Mouse (Mus musculus): ENCODE results near the gene Gabra4. TPM values are rescaled to one million over a fixed set of nuclear protein-coding genes. Genes with fewer than 3 reads are reported as not detected.

Gene Gabra4
- total RNA-seq (2021), result 1 to 10 TPM; 1.1 TPM
- long read RNA-seq, experiment 1, result 0 reads
- long read RNA-seq, experiment 2, result 0 reads

DNA sequence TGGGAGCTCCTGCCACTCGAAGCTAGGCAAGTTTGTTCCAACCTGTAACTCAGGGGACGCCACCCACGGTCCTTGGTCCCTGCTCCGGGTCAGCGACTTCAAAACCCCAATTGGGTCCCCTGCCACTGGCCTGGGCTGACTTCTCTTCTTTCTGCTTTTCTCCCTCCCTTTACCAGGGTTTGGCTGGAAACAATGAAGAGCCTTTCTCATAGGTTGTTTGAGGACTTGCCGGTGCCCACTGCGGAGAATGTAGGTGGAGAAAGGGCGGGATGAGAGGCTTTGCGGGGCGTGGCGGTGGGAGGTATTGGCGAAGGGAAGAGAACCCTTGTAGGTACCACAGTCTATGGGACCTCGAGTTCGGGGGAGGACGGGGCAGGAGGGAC, at the start of gene Gabra4:
TSS of gene Gabra4 (minus strand) at position 194 of the 383 bp plus-strand sequence.
- no peak for DNase-seq (ENCODE audit: low spot score in 2 of 2)

DNA sequence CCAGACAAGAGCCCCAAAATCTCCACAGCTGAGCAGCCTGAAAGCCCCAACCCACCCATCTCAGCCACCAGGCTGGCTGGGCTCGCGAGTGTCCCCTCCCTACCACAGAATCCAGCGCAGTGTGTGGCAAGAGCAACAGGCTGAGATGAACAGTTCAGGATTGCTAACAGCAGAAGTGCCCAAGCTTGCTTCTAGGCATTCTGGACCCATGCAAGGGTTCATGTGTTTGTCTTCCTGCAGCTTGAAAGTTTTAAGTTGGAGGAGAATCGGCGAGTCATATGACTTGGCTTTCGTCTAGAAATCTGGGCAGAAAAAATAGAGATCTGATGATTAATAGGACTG, 43.1 kb upstream of the Gabra4 start:
- DNase-seq (ENCODE audit: low spot score in 2 of 2), result no peak

DNA sequence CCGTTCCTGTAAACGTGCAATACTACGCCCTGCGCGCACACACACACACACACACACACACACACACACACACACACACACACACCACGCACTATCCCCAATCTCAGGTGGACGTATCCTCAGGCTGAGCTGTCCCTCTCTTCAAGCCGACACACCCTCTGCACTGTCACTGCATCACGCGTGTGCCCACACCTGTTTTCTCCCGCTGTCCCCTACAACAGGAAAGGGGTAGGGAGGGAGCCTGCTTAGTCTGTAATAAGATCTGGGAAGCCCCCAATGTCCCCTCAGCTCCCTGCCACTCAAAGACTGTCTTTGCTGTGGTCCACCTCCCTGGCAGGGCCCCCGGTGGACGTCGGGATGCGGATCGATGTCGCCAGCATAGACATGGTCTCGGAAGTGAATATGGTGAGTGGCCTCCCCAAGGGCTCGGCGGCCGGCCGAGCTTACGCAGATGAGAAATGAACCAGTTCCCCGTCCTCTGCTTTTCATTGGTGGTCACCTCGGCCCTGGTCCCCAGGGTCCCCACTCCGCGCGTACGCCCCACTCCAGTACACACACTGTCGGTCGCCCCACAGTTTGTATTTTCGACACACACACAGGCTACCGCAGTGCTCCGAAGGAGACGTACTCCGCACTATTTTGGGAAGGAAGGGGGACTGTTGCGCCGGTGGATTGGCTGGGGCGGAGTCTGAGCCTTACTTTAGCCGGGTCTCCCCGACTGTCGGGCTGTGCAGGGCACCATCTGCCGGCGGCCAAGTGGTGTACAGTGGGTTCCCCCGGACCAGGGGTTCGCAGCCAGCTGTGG, 42.6 kb upstream of the Gabra4 start:
- peak; percentile 6 to 11 for DNase-seq (ENCODE audit: low spot score in 2 of 2)

DNA sequence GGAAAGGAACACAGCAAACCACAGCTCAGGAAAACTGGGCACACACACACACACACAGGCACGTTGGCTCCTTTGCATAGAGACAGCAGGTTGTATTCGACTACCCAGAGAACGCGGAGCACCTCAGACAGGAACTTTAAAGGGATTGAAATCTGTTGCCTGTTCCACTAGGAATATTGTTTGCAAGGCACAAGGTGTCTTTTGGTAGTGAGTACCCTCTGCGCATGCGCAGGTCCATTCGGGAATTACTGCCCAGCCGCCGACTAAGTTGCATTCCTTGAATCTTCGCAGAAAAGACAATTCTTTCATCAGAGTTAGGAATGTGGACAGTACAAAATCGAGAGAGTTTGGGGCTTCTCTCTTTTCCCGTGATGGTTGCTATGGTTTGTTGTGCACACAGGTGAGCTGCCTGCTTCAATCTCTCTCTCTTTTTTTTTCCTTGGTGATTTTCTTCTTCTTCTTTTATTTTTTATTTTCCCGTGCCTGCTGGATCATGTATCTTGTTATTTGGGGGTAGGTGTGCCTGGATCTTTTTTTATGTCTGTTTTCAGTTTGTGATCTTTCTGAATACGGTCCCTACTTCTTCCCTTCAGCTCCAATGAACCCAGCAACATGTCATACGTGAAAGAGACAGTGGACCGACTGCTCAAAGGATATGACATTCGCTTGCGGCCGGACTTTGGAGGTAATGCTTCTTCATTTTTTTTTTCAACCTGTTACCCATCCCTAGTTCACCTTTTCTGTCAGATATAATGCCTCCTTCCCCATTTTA, 41.8 kb upstream of the Gabra4 start:
- DNase-seq (ENCODE audit: low spot score in 2 of 2), result peak in 1 of 2 experiments; percentile 5

DNA sequence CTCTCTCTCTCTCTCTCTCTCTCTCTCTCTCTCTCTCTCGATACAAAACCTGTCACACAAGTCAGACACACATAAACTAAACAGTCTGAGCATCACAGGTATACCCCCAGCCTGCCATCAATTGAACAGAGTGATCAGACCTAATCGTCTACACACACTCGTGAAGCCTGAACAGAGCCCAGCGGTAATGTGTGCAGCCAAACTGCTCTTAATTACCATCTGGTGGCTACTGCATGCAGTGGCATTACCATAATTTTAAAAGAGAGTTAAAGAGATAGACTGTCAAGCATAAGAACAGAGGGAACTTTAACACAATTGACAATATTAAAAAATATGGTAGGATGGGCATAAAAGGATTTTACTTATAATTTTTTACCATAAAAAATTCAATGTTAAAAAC, 7.5 kb upstream of the Gabra4 start:
- no peak for DNase-seq (ENCODE audit: low spot score in 2 of 2)

DNA sequence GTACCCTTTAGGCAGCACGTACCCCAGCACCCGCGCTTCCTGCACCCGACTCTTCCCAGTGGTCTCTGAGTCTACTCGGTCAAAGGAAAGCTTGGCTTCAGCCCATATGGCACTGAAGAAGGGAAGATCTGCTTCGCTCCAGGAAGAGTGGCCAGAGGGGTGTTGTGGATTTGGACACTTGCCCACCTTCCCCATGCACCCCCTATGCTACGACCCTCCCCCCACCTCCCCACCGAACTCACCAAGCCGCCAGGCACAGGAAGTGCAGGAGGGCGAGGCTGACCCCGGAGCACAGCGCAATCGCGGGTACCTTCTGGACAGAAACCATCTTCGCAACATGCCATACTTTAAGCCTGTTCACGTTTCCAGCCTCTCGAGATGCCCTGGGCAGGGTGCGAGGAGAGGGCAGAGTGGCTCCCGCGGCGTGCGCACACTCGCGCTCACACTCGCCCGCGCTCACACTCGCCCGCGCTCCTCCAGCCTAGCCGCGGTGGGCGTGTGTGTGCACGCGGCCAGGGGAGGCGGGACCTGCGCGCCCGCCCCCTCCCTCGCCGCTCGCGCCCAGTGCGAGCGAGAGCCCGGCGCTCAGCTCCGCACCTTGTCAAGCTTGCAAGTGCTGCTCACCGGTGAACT, 510 bp downstream of the Gabra4 start, which contains the start of gene Gabrb1:
TSS of gene Gabrb1 (plus strand) at position 632 of the 633 bp plus-strand sequence.
- DNase-seq (ENCODE audit: low spot score in 2 of 2), result no peak

DNA sequence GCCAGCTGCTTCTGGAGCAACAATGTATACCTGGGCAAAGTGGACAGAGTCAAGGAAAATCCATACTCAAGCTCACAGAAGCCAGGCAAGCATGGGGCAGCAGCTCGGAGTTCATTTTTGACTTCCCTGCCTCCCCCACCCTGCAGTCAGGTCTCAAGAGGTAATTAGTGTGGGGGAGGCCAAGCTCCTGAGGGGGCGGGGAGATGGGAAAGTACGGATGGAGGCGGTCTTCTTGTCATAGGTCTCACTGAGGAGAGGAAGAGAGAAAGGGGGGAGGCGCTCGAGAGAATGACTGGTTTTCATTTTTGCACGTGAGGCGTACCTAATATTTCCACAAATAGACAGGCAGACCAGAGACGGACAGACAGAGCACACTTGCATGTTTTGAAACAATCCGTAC, 1.3 kb downstream of the Gabra4 start:
- DNase-seq (ENCODE audit: low spot score in 2 of 2), result no peak

DNA sequence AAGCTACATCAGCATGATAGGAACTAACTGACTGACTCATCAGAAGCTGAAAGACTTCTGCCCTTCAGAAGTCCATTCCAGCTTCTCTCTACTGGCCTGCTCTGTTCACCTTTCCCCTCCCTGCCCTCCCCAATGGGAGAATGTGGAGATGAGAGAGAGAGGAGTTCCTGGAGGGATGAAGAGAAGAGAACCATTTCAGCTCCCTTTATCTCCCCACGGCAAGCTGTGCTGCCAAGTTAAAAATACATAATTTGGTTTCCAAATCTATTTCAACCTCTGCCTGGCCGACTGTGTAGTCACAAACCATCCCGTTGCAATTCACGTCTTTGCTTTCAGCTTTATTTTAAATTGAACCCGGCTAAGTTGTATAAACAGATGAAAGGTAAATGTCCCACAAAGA, 4.1 kb downstream of the Gabra4 start:
- DNase-seq (ENCODE audit: low spot score in 2 of 2), result no peak

DNA sequence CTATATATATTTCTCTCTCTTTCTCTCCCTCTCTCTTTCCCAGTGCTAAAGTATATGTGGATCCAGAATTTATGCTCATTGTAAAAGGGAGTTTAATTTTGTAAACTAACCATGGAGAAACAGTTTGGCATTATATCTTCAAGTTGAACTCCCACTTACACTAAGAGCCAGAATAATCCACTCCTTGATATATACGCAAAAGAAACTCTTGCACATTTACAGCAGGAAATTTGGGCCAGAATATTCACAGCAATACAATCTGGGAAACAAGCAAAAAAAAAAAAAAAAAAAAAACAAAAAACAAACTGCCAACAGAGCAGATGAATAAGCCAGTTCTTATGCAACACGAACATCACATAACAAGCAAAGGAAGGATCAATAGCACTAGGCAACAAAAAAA, 10.0 kb downstream of the Gabra4 start:
- DNase-seq (ENCODE audit: low spot score in 2 of 2), result no peak

DNA sequence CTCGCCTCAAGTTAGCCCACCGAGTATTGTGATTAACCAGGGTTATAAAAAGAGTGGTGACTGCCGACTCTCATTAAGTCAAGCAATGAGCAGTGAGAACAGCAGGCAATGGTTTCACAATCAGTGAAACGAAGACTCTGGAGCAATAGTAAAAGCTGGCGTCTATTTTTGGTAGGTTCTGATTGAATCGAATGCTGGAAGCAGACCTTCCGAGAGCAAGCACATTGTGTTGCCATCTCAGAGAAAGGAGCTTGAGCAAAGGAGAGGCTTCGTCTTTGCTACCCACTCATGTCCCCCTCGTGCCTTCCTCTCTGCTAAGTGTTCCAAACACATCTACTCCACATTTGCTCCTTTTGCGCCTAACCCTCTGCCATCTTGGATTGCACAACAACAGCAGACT, 18.3 kb downstream of the Gabra4 start:
- DNase-seq (ENCODE audit: low spot score in 2 of 2), result no peak

DNA sequence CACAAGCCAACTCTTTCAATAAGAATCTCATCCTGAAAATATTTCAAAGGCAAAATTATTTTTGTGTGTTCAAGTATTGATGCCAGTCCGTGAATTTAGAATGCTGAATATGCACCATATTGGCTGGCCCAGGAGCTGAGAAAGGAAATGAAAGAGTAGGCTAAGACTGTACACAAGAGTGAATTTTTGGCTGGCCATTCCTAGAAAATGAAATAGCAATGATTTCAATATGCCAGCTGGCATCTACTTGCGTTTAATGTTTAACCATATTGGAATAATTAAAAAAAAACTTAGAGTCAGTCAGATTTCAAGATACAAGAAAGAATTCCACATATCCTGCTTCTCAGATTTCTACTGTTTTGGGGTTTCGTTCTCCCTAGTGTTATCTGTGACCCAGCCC, 30.3 kb downstream of the Gabra4 start:
- no peak for DNase-seq (ENCODE audit: low spot score in 2 of 2)

DNA sequence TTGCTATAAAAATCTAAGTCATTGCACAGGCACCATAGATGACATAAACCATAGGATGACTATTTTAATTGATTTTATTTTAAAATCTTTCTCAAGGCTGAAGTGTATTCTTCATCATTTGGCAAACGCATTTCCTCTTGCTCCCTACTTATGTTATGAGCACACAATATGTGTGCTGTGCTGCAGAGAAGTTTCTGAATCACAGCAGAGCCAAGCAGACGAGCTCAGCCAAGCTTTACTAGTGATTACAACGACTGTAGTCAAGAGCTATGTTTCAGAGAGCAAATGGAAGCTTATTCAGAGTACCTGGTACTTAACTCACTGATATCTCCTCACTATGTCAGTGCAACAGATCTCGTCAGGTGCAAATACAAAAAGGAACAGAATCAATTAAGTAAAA, 41.4 kb downstream of the Gabra4 start:
- DNase-seq (ENCODE audit: low spot score in 2 of 2), result no peak

DNA sequence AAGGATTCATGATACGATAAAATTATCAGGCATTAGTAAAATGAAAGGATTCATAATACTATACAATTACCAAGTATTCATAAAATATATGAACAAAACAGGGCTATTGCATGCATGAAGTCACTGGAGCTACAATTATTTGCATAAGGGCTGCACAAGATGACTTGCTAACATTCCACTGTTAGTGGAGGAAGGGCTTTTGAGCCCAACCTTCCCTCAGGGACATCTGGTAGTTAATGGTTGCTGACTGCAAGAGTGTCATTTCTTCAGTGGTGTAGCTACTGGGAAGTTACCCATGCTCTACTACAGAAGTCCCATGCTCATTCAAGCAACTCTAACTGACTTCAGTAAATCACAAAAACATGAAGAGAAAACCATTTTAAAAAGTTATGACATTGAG, 43.8 kb downstream of the Gabra4 start:
- no peak for DNase-seq (ENCODE audit: low spot score in 2 of 2)

DNA sequence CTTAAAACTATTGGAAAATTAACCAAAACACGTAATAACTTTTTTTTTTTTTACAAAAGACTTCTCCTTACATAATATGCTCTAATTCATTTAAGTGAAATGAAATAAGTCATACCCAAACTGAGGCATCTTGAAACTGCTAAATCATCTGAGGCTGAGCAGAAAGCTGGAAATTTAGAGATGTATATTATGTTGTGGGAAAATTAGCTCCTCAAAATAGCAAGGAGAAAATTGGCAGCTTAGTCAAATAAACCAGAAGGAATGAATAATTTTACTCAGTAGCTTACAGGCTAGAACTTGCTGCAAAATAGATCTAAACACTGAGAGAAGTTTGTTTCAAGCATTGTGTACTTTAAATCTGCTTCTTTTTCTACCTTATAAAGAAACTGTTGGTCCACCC, 49.4 kb downstream of the Gabra4 start:
- no peak for DNase-seq (ENCODE audit: low spot score in 2 of 2)

DNA sequence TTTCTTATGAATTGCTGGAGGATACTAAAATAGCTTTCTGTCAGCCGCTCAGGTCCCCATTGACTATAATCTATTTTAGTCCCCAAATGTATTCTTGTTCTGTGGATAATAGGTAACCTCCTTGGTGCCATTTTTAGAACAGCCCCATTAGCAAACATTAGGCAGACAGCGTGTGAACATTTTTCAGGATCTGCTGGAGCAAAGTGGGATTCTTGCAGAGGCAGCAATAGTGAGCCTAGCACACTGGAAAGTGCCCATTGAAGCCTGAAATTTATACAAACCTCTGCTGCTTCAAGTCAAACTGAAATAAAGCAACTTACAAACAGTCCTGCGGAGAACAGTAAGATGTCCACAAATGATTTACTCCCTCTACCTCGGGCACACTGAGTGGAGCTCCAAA, 51.2 kb downstream of the Gabra4 start:
- DNase-seq (ENCODE audit: low spot score in 2 of 2), result no peak

DNA sequence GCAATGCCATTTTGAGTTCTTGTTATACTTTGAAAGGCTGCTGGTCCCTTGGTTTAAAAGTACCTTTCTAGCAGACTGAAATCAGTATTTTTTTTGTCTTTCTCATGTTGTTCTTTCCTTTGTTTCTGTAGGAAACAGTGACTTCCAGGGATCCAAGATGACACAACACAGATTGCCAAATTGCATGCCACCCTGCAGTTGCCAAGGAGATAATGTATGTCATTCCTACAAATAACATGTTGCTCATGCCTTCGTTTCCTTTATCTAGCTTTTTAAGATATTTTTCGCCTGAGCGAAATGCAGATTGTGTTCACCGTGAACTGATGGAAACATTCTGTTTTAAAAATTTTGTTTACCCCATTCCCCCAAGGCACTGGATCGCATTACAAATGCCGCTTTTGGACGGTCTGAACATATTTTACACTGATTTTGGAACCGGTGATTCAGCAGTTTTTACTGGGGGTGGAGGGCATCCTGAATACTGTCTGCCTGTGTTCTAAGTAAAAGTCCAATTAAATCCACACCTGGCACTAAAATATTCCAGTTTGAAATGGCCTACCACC, 53.9 kb downstream of the Gabra4 start:
- no peak for DNase-seq (ENCODE audit: low spot score in 2 of 2)

DNA sequence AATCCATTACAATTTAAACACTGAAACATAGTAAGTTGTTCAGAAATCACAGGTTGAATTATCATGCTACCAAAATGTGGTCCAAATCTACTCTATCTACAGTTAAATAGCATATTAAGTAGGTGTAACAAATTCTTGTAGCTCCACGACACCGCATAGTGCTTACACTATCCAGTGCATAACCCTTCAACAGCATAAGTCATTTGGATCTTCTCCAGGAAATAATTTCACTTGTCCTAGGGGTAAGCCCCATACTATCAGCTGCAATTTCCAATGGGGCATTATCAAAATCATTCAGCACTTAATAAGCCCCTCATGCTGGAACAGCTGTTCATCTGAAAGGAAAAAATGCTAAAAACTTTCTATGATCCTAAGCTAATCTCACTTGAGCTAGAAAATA, 62.8 kb downstream of the Gabra4 start:
- no peak for DNase-seq (ENCODE audit: low spot score in 2 of 2)

DNA sequence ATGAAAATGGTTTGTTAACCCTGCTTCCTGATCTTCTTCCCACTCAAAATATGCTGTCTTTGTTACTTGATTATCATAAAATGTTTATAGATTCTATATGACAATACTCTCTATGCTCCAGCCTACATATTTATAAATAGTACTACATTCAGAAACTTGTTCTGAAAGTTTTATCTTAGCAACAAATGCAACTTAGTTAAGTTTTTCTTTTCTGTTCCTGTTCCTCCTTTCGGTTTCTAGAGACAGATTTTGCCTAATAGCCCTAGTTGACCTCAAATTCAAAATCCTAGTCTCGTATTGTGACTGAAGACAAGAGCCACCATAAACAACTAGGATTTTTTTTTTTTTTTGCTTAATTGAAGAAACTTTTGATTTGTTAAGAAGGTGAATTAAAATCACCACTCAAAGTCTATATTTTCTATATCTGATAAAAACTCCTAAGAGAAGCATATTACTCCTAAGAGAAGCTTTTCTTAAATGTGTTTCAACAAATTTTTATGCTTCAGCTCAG, 64.3 kb downstream of the Gabra4 start:
- DNase-seq (ENCODE audit: low spot score in 2 of 2), result no peak

DNA sequence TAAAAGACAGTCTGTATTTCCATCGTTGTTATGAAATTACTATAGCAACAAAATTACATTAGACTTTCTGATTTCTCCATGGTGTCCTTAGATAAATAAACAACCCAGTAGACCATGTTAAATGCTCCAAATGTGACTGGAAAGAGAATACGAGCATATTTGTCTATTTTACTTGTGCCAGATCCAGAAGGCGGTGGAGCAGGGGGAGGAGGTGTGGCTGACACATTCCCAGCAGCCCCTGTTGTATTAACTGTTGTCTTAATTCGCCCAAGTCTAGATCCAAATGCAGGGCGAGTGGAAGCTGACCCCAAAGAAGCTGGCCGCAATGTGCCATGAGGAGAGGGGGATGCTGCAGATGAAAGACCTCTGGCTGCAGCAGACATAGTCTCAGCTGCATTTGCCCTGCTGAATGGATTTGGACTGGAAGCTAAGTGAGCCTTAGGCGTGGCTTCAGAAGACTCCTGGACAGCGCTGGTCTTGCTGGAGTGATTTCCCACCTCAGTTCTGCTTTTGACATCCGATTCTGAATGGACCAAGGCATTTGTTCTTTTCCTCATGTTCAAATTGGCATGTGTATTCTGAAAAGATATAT, 86.4 kb downstream of the Gabra4 start:
- no peak for DNase-seq (ENCODE audit: low spot score in 2 of 2)

DNA sequence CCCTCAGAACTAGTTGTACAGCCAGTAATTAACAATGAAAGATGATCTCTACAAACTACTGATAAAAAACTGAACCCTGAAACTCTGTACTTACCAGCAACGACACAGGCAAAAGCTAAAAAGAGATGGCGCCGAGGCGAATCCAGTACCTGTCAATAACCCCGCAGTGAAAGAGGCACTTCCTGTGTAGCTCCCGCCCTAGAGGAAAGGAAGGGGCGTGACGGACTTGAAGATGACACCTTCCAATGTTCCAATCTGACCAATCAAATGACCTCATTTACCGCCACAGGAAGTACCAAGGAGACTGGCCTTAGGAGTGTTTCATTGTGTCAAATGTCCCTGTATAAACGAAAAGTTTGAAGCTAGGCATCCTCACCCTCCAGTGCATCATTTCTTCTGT, 110.0 kb downstream of the Gabra4 start, which contains the start of gene Cox7b2:
TSS of gene Cox7b2 (minus strand) at position 127 of the 400 bp plus-strand sequence.
- DNase-seq (ENCODE audit: low spot score in 2 of 2), result no peak

DNA sequence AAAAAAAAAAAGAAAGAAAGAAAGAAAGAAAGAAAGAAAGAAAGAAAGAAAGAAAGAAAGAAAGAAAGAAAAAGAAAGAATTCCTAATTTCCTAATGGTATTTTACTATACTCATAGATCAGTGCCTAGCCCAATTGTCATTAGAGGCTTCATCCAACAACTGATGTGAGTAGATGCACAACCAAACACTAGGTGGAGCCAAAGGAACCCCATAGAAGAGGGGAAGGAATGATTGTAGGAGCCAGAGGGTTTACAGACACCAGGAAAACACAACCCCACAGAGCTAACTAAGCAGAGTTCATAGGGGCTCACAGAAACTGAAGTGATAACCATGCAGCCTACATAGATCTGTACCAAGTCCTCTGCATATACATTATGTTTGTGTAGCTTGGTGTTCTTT, 112.6 kb downstream of the Gabra4 start:
- no peak for DNase-seq (ENCODE audit: low spot score in 2 of 2)
